Mouse (Mus musculus): ENCODE data around the gene Fam104a.

DNA sequence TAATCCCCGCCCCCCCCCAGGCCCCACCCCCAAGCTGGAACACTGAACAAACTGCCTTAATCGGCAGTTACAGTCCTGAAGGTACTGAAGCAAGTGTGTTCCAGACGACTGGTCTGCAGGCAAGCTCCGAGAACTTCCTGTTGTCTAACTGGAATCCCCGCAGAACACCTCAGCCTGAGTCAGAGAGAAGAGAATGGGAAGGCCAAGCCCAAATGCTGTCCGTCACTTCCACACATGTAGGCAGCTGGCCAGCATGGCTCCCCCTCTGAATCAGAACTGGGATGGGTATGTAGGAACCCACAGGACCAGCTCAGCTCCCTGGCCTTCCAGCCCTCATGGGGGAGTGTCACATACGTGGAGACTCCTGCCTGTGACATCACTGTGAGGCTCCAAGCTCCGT lies 46.0 kb upstream of the Fam104a start:
- TF ChIP-seq POLR2A (IDR thresholded peaks at IDR 0.05; ENCODE audit: insufficient read depth, low read depth, low read length): no peak
- TF ChIP-seq CTCF (IDR thresholded peaks at IDR 0.05; ENCODE audit: insufficient read depth, low read depth, low read length): no peak

Measured in olfactory bulb, adult 2 months (tissue).